Mouse (Mus musculus): Measurements from ENCODE around the gene Ptpru. TPM values are rescaled to one million over a fixed set of nuclear protein-coding genes. Genes with fewer than 3 reads are reported as not detected.
"Not testable (repeated sequence)": the region's sequence is repeated elsewhere in the genome, so short reads cannot be mapped to it uniquely, and the experiment has no call there.

Ptpru gene
- polyA plus RNA-seq, 2 experiments: 13.3 to 22.5 TPM

GRCm38 (mm10) chr4:131815774-131816173 lies 22.3 kb downstream of the Ptpru start:
- Histone ChIP-seq H3K4me2 (replicated peaks; ENCODE audit: low read depth, low read length, severe bottlenecking) (no peak overlapping the region), H3K4me1 (ENCODE audit: control insufficient read depth, insufficient read depth, low read length) (0 out of 2 replicates have a peak, but pooled peaks cover 2% of the 10 kb centered on the region), H3K9ac (ENCODE audit: low read depth, low read length, severe bottlenecking) (no peak overlapping the region), H3K27ac (replicated peaks; ENCODE audit: low read depth, low read length) (no peak overlapping the region), H3K36me3 (ENCODE audit: control insufficient read depth, insufficient read depth, low read length) (no peaks in the 10 kb centered on the region; the same call in 1 of the 2 replicates), H3K27me3 (ENCODE audit: control insufficient read depth, insufficient read depth, low read length) (no peaks in the 10 kb centered on the region), H3K4me3 (replicated peaks; ENCODE audit: low read length) (no peak overlapping the region), H3K9me3 (ENCODE audit: control insufficient read depth, low read length) (no peaks in the 10 kb centered on the region)
- ATAC-seq (ENCODE audit: low FRiP score, low read depth) (no peak), DNase-seq (ENCODE audit: low spot score) (no peak)
- no peak for TF ChIP-seq POLR2A (IDR thresholded peaks at IDR 0.05; ENCODE audit: borderline replicate concordance, extremely low read depth, insufficient read depth, insufficient read length)
- 68% methylated on average over 10 of the region's 10 CpGs for WGBS

- no peaks in the 10 kb centered on the region; the same call in 1 of the 2 replicates for H3K36me3 ChIP-seq (ENCODE audit: control insufficient read depth, insufficient read depth, low read length)
- ATAC-seq (ENCODE audit: low FRiP score, low read depth): no peak
- WGBS: 85% methylated on average over 10 of the region's 10 CpGs
Measured at GRCm38 (mm10) chr4:131814869-131815268, 23.2 kb downstream of the Ptpru start.

DNA sequence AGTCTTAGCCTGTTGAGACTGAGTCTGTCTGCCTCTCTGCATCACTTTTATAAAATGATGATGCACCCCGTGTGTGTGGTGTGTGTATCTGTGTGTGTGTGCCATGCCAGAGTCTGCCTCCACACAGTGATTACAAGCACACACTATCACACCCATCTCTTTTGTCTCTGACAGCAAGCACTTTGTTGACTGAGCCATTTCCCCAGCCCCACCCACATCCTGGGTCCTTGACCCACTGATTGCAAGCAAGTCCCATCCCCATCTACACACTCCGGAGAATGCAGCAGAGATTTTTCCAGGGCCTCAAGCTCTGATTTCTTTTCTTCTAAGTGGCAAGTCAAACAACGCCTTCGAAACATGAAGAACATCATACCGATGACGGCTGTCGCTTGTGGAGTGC lies 24.3 kb downstream of the Ptpru start:
- Histone ChIP-seq H3K36me3 (ENCODE audit: control insufficient read depth, insufficient read depth, low read length) (no peaks in the 10 kb centered on the region), H3K9ac (ENCODE audit: low read depth, low read length, severe bottlenecking) (no peak overlapping the region), H3K9me3 (ENCODE audit: control insufficient read depth, low read length) (no peaks in the 10 kb centered on the region), H3K4me1 (ENCODE audit: control insufficient read depth, insufficient read depth, low read length) (0 out of 2 replicates have a peak, but pooled peaks cover 1% of the 10 kb centered on the region), H3K4me3 (replicated peaks; ENCODE audit: low read length) (no peak overlapping the region), H3K27me3 (ENCODE audit: control insufficient read depth, insufficient read depth, low read length) (no peaks in the 10 kb centered on the region), H3K4me2 (replicated peaks; ENCODE audit: low read depth, low read length, severe bottlenecking) (no peak overlapping the region), H3K27ac (replicated peaks; ENCODE audit: low read depth, low read length) (no peak overlapping the region)
- DNase-seq (ENCODE audit: low spot score) (no peak), ATAC-seq (ENCODE audit: low FRiP score, low read depth) (no peak)
- TF ChIP-seq POLR2A (IDR thresholded peaks at IDR 0.05; ENCODE audit: borderline replicate concordance, extremely low read depth, insufficient read depth, insufficient read length): no peak
- 93% methylated on average over 7 of the region's 7 CpGs for WGBS

More at GRCm38 (mm10) chr4:131814869-131815268, 23.2 kb downstream of the Ptpru start:
- Histone ChIP-seq H3K4me1 (ENCODE audit: control insufficient read depth, insufficient read depth, low read length) (0 out of 2 replicates have a peak, but pooled peaks cover 2% of the 10 kb centered on the region), H3K9me3 (ENCODE audit: control insufficient read depth, low read length) (no peaks in the 10 kb centered on the region), H3K4me3 (replicated peaks; ENCODE audit: low read length) (no peak overlapping the region), H3K27ac (replicated peaks; ENCODE audit: low read depth, low read length) (no peak overlapping the region), H3K9ac (ENCODE audit: low read depth, low read length, severe bottlenecking) (no peak overlapping the region), H3K27me3 (ENCODE audit: control insufficient read depth, insufficient read depth, low read length) (no peaks in the 10 kb centered on the region), H3K4me2 (replicated peaks; ENCODE audit: low read depth, low read length, severe bottlenecking) (no peak overlapping the region)
- DNase-seq (ENCODE audit: low spot score): no peak
- no peak for TF ChIP-seq POLR2A (IDR thresholded peaks at IDR 0.05; ENCODE audit: borderline replicate concordance, extremely low read depth, insufficient read depth, insufficient read length)

DNA sequence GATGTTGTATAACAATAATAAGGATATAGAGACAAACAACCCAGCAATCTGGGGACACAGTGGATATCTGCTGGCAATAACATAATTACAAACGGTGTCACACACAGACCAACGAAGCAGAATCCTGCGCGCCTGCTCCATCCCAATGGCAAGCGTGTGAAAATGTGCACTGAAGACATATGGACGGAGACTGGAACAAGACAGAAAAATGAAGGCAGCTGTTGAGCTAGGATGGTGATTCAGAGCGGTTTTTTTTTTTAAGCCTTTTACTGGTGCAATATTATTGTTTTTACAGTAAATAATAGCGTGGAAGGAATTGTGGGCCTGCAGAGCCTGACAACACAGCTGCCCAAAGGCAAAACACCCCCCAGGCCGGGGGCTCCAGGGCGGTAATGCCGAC lies 25.6 kb downstream of the Ptpru start:
- DNase-seq (ENCODE audit: low spot score): no peak
- H3K4me1 ChIP-seq (ENCODE audit: control insufficient read depth, insufficient read depth, low read length): no peaks in the 10 kb centered on the region
- H3K4me3 ChIP-seq (replicated peaks; ENCODE audit: low read length): no peak overlapping the region
- H3K9me3 ChIP-seq (ENCODE audit: control insufficient read depth, low read length): no peaks in the 10 kb centered on the region
- H3K36me3 ChIP-seq (ENCODE audit: control insufficient read depth, insufficient read depth, low read length): no peaks in the 10 kb centered on the region
- H3K27me3 ChIP-seq (ENCODE audit: control insufficient read depth, insufficient read depth, low read length): no peaks in the 10 kb centered on the region
- H3K4me2 ChIP-seq (replicated peaks; ENCODE audit: low read depth, low read length, severe bottlenecking): no peak overlapping the region
- WGBS: 80% methylated on average over 11 of the region's 11 CpGs
- TF ChIP-seq POLR2A (IDR thresholded peaks at IDR 0.05; ENCODE audit: borderline replicate concordance, extremely low read depth, insufficient read depth, insufficient read length): no peak
- ATAC-seq (ENCODE audit: low FRiP score, low read depth): no peak
- no peak overlapping the region for H3K9ac ChIP-seq (ENCODE audit: low read depth, low read length, severe bottlenecking)
- no peak overlapping the region for H3K27ac ChIP-seq (replicated peaks; ENCODE audit: low read depth, low read length)

DNA sequence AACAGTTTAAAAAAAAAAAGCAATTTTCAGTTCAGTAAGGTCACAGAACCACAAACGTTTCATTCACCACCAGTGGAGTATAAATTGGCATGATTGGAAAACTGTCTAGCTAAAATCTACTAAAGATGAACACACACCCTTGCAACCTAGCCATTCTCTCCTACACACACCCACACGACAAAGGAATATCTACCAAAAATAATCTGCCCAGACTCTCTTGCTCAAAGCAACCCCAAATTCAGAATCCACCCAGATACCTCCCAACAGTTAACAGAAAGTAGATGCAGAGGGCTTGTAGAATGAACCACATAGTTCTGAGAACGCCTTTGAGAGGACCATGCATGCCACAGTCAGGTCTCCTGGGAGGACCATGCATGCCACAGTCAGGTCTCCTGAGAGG lies 32.8 kb downstream of the Ptpru start:
- ATAC-seq (ENCODE audit: low FRiP score, low read depth) (no peak), DNase-seq (ENCODE audit: low spot score) (no peak)
- peaks cover 7% of the 10 kb centered on the region; the same call in 1 of the 2 replicates for H3K4me1 ChIP-seq (ENCODE audit: control insufficient read depth, insufficient read depth, low read length)
- no peak overlapping the region for H3K27ac ChIP-seq (replicated peaks; ENCODE audit: low read depth, low read length)
- H3K4me2 ChIP-seq (replicated peaks; ENCODE audit: low read depth, low read length, severe bottlenecking): no peak overlapping the region
- H3K36me3 ChIP-seq (ENCODE audit: control insufficient read depth, insufficient read depth, low read length): peaks cover 6% of the 10 kb centered on the region; the same call in 1 of the 2 replicates
- no peaks in the 10 kb centered on the region for H3K9me3 ChIP-seq (ENCODE audit: control insufficient read depth, low read length)
- H3K27me3 ChIP-seq (ENCODE audit: control insufficient read depth, insufficient read depth, low read length): no peaks in the 10 kb centered on the region
- H3K4me3 ChIP-seq (replicated peaks; ENCODE audit: low read length): no peak overlapping the region
- TF ChIP-seq POLR2A (IDR thresholded peaks at IDR 0.05; ENCODE audit: borderline replicate concordance, extremely low read depth, insufficient read depth, insufficient read length): no peak
- WGBS: 70% methylated on average over 3 of the region's 3 CpGs
- no peak overlapping the region for H3K9ac ChIP-seq (ENCODE audit: low read depth, low read length, severe bottlenecking)

DNA sequence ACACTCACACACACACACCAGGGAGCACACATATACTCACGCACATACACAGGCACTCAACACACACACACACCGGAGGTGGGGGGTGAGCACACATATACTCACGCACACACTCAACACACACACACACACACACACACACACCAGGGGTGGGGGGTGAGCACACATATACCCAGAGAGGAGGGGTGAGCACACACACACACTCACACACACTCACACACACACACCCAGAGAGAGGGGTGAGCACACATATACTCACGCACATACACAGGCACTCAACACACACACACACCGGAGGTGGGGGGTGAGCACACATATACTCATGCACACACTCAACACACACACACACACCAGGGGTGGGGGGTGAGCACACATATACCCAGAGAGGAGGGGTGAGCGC lies 33.4 kb downstream of the Ptpru start:
- not testable (repeated sequence) for H3K36me3 ChIP-seq (ENCODE audit: control insufficient read depth, insufficient read depth, low read length); H3K4me3 ChIP-seq (replicated peaks; ENCODE audit: low read length); H3K9me3 ChIP-seq (ENCODE audit: control insufficient read depth, low read length); DNase-seq (ENCODE audit: low spot score); H3K27me3 ChIP-seq (ENCODE audit: control insufficient read depth, insufficient read depth, low read length); H3K9ac ChIP-seq (ENCODE audit: low read depth, low read length, severe bottlenecking); ATAC-seq (ENCODE audit: low FRiP score, low read depth); H3K4me1 ChIP-seq (ENCODE audit: control insufficient read depth, insufficient read depth, low read length); H3K27ac ChIP-seq (replicated peaks; ENCODE audit: low read depth, low read length); H3K4me2 ChIP-seq (replicated peaks; ENCODE audit: low read depth, low read length, severe bottlenecking)
- WGBS: 96% methylated on average over 5 of the region's 6 CpGs
